In the genomic region with DNA sequence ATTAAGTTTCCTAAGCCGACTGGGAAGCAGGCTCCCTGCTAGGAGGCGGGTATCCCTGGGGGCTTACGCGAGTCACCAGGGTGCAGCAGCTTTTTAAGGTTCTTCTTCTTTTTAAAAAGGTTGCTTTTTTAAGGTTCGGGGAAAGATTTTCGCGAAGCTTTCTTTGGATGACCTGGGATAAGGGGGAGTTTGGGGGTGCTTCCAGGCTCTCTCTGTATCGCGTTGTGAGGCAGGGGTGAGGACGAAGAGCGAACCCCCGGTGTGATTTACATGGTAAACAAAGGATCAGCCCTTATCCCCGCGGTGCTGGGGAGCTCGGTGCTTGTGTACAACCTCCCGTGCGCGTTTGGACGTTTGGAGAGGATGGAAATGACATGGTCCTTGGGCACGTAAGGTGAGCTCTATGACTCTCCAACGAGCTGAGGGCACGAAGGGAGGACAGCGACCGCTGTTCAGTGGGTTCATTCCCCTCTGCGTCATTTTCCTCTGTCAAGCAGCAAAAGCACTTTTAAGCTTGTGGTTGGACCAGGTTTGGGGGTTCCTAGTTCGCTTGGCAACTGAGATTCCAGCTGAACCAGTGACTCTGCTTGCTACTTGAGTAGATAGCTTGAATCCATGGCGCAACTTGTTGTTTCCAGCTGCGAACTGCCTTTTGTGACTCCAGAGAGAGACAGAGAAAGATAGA, we compare ENCODE assay signal across 8 mouse cellular contexts. TPM values are rescaled to one million over a fixed set of nuclear protein-coding genes. Genes with fewer than 3 reads are reported as not detected.
DNase-seq lines count a peak whose midpoint lies in the region; ATAC-seq lines count a peak whose summit lies in the region.

No protein-coding gene starts in this region.

- H3K9ac ChIP-seq in embryonic facial prominence, embryonic 11.5 days (replicated peaks; ENCODE audit: low read length) = peak overlapping the region; percentile 34; the same call in 1 of the 2 replicates
- H3K9ac ChIP-seq in hindbrain, embryonic 16.5 days (ENCODE audit: low read depth, low read length) = peak overlapping the region; percentile 65
- H3K9ac ChIP-seq in midbrain, embryonic 12.5 days (replicated peaks) = peak overlapping the region; percentile 53

- H3K4me1 ChIP-seq in embryonic facial prominence, embryonic 11.5 days (ENCODE audit: control insufficient read depth, insufficient read depth, low read length) = 0 out of 2 replicates have a peak, but pooled peaks cover 2% of the 10 kb centered on the region
- no peaks in the 10 kb centered on the region; the same call in none of the 2 replicates for H3K4me1 ChIP-seq in hindbrain, embryonic 16.5 days (ENCODE audit: control insufficient read depth, insufficient read depth, low read depth, low read length)
- H3K4me1 ChIP-seq in midbrain, embryonic 12.5 days = peaks cover 19% of the 10 kb centered on the region; the same call in 1 of the 2 replicates

- peaks cover 7% of the 10 kb centered on the region; the same call in 1 of the 2 replicates for H3K27me3 ChIP-seq in embryonic facial prominence, embryonic 11.5 days (ENCODE audit: control insufficient read depth, insufficient read depth, low read length)
- no peaks in the 10 kb centered on the region; the same call in 1 of the 2 replicates for H3K27me3 ChIP-seq in hindbrain, embryonic 16.5 days (replicated peaks; ENCODE audit: control insufficient read depth, insufficient read depth, low read length)
- peaks cover 27% of the 10 kb centered on the region for H3K27me3 ChIP-seq in midbrain, embryonic 12.5 days

- H3K4me2 ChIP-seq in embryonic facial prominence, embryonic 11.5 days (ENCODE audit: low read depth, low read length) = peak overlapping the region; percentile 86
- peak overlapping the region; percentile 98 for H3K4me2 ChIP-seq in hindbrain, embryonic 16.5 days (ENCODE audit: low read length)
- peak overlapping the region; percentile 100 for H3K4me2 ChIP-seq in midbrain, embryonic 12.5 days (replicated peaks)

- 1% methylated on average over 28 of the region's 28 CpGs for WGBS in embryonic facial prominence, embryonic 11.5 days
- WGBS in hindbrain, embryonic 16.5 days = under 1% methylated on average over 28 of the region's 28 CpGs
- WGBS in midbrain, embryonic 12.5 days = under 1% methylated on average over 28 of the region's 28 CpGs

- ATAC-seq in embryonic facial prominence, embryonic 11.5 days (replicated peaks; ENCODE audit: insufficient number of reproducible peaks, low FRiP score, low TSS enrichment, low read depth) = peak; percentile 27; the same call in 1 of the 2 replicates
- ATAC-seq in hindbrain, embryonic 16.5 days = 0 out of 2 replicates have a peak, but pooled peaks have one; percentile 29
- ATAC-seq in midbrain, embryonic 12.5 days (ENCODE audit: low FRiP score, low read depth) = no peak
- no peak for ATAC-seq in activated CD4-positive, CD25-positive, alpha-beta regulatory T cell, adult 4 months

- no peaks in the 10 kb centered on the region for H3K9me3 ChIP-seq in embryonic facial prominence, embryonic 11.5 days (replicated peaks; ENCODE audit: control insufficient read depth, low read length)
- no peaks in the 10 kb centered on the region for H3K9me3 ChIP-seq in hindbrain, embryonic 16.5 days (ENCODE audit: control insufficient read depth, low read length)
- H3K9me3 ChIP-seq in midbrain, embryonic 12.5 days = no peaks in the 10 kb centered on the region

- DNase-seq in layer of hippocampus, postnatal 10 days (ENCODE audit: low spot score in 2 of 2) = peak; percentile 24 to 26
- no peak for DNase-seq in layer of hippocampus, adult 9-10 months (ENCODE audit: low spot score)
- peak; percentile 17 for DNase-seq in embryonic facial prominence, embryonic 11.5 days (ENCODE audit: low spot score)
- no peak for DNase-seq in MN1 (ENCODE audit: low spot score)
- no peak for DNase-seq in c-Kit-positive CD71-positive TER-119-positive erythroid progenitor cells, embryonic 14.5 days (ENCODE audit: low spot score)

- no peaks in the 10 kb centered on the region for H3K36me3 ChIP-seq in embryonic facial prominence, embryonic 11.5 days (replicated peaks; ENCODE audit: control insufficient read depth, insufficient read depth, low read depth, low read length)
- no peaks in the 10 kb centered on the region for H3K36me3 ChIP-seq in hindbrain, embryonic 16.5 days (ENCODE audit: control insufficient read depth, insufficient read depth, low read length)
- no peaks in the 10 kb centered on the region for H3K36me3 ChIP-seq in midbrain, embryonic 12.5 days

- peak overlapping the region; percentile 42 for H3K4me3 ChIP-seq in embryonic facial prominence, embryonic 11.5 days (ENCODE audit: low read depth, low read length)
- H3K4me3 ChIP-seq in hindbrain, embryonic 16.5 days (ENCODE audit: low read length) = peak overlapping the region; percentile 61
- H3K4me3 ChIP-seq in midbrain, embryonic 12.5 days = peak overlapping the region; percentile 57

- H3K27ac ChIP-seq in embryonic facial prominence, embryonic 11.5 days (replicated peaks; ENCODE audit: low read depth, low read length) = no peak overlapping the region
- no peak overlapping the region for H3K27ac ChIP-seq in hindbrain, embryonic 16.5 days (ENCODE audit: low read depth, low read length)
- no peak overlapping the region for H3K27ac ChIP-seq in midbrain, embryonic 12.5 days (replicated peaks)

RNA-seq across cellular contexts. Expression of a gene that starts 0.6 kb away (rescaled TPM):
- total RNA-seq in layer of hippocampus, postnatal 10 days (2021) = 10 to 100 TPM; 58.7 to 59.8 TPM
- 1.0 and 1.2 TPM in 2 replicates for polyA plus RNA-seq in embryonic facial prominence, embryonic 11.5 days (2014; fragmentation: Nextera tagmentation; extraction: Ambion mirVana)
- 6.3 and 7.0 TPM in 2 replicates for polyA plus RNA-seq in hindbrain, embryonic 16.5 days (2015; fragmentation: Nextera tagmentation; extraction: Ambion mirVana)
- polyA plus RNA-seq in midbrain, embryonic 12.5 days (2016; fragmentation: Nextera tagmentation; extraction: Ambion mirVana) = 1.7 and 2.4 TPM in 2 replicates
- not detected for polyA plus RNA-seq in activated CD4-positive, CD25-positive, alpha-beta regulatory T cell, adult 4 months (2017; shearing (Covaris generic))

Comparison
In these comparisons a context has a peak if more than half of its experiments do, and no peak if none do; other contexts are left out.
1. DNase-seq: peak in layer of hippocampus, postnatal 10 days (2 of 2) and embryonic facial prominence, embryonic 11.5 days (single experiment); none in layer of hippocampus, adult 9-10 months (single experiment), MN1 (single experiment) and c-Kit-positive CD71-positive TER-119-positive erythroid progenitor cells, embryonic 14.5 days (single experiment).
2. ATAC-seq: peak in embryonic facial prominence, embryonic 11.5 days (single experiment) and hindbrain, embryonic 16.5 days (single experiment); none in midbrain, embryonic 12.5 days (single experiment) and activated CD4-positive, CD25-positive, alpha-beta regulatory T cell, adult 4 months (single experiment).
3. Peak in every context shown above with its lines, with median percentiles within 50 percentile points of each other: H3K4me2 ChIP-seq, H3K4me3 ChIP-seq and H3K9ac ChIP-seq.